Mouse (Mus musculus) erythroid progenitor cell, adult 5-6 weeks (primary cell): ENCODE measurements around the gene Pianp. TPM values are rescaled to one million over a fixed set of nuclear protein-coding genes. Genes with fewer than 3 reads are reported as not detected.

Experiments used
- total RNA-seq, 2 experiments: library from RNA; stranded (forward) in 1 of 2; stranded (reverse) in 1 of 2; fragments of 150-400 nt in 1 of 2; fragments of 186-747, 209-891 nt in 1 of 2; gene quantifications; 2 replicates each; pipeline versions ENCODE4 v1.2.3 to v1.2.4; 2015 to 2017; ENCODE audit warnings: low replicate concordance in 2 of 2

Pianp gene
- total RNA-seq, 2 experiments from 2014 or later: not detected

Other genes with a start within 250 kb of the Pianp start
- gene Gm45234, start 240.7 kb upstream of the Pianp start, total RNA-seq (2015; ENCODE audit: low replicate concordance): not detected in 2 replicates
- gene Gm45234, start 240.7 kb upstream of the Pianp start, total RNA-seq (2017; ENCODE audit: low replicate concordance): not detected in 2 replicates
- gene Atn1, start 240.2 kb upstream of the Pianp start, total RNA-seq (2015; ENCODE audit: low replicate concordance): 9.4 and 13.8 TPM in 2 replicates
- 0.15 and 0.51 TPM in 2 replicates for gene Atn1, start 240.2 kb upstream of the Pianp start, total RNA-seq (2017; ENCODE audit: low replicate concordance)
- not detected in 2 replicates for gene Eno2, start 227.0 kb upstream of the Pianp start, total RNA-seq (2015; ENCODE audit: low replicate concordance)
- not detected in 2 replicates for gene Eno2, start 227.0 kb upstream of the Pianp start, total RNA-seq (2017; ENCODE audit: low replicate concordance)
- gene Lrrc23, start 217.0 kb upstream of the Pianp start, total RNA-seq (2015; ENCODE audit: low replicate concordance): not detected in 2 replicates
- not detected in 2 replicates for gene Lrrc23, start 217.0 kb upstream of the Pianp start, total RNA-seq (2017; ENCODE audit: low replicate concordance)
- gene Spsb2, start 188.0 kb upstream of the Pianp start, total RNA-seq (2015; ENCODE audit: low replicate concordance): 3.4 and 9.7 TPM in 2 replicates
- 7.6 and 8.2 TPM in 2 replicates for gene Spsb2, start 188.0 kb upstream of the Pianp start, total RNA-seq (2017; ENCODE audit: low replicate concordance)
- 19.1 and 64.1 TPM in 2 replicates for gene Tpi1, start 182.4 kb upstream of the Pianp start, total RNA-seq (2015; ENCODE audit: low replicate concordance)
- gene Tpi1, start 182.4 kb upstream of the Pianp start, total RNA-seq (2017; ENCODE audit: low replicate concordance): 17.7 and 17.9 TPM in 2 replicates
- gene Usp5, start 167.2 kb upstream of the Pianp start, total RNA-seq (2015; ENCODE audit: low replicate concordance): 35.6 and 60.5 TPM in 2 replicates
- 41.2 and 53.1 TPM in 2 replicates for gene Usp5, start 167.2 kb upstream of the Pianp start, total RNA-seq (2017; ENCODE audit: low replicate concordance)
- gene Cdca3, start 167.1 kb upstream of the Pianp start, total RNA-seq (2015; ENCODE audit: low replicate concordance): 529 and 565 TPM in 2 replicates
- 409 and 459 TPM in 2 replicates for gene Cdca3, start 167.1 kb upstream of the Pianp start, total RNA-seq (2017; ENCODE audit: low replicate concordance)
- not detected in 2 replicates for gene Gnb3, start 156.4 kb upstream of the Pianp start, total RNA-seq (2015; ENCODE audit: low replicate concordance)
- gene Gnb3, start 156.4 kb upstream of the Pianp start, total RNA-seq (2017; ENCODE audit: low replicate concordance): not detected in 2 replicates
- gene P3h3, start 138.9 kb upstream of the Pianp start, total RNA-seq (2015; ENCODE audit: low replicate concordance): 1.1 and 2.5 TPM in 2 replicates
- gene P3h3, start 138.9 kb upstream of the Pianp start, total RNA-seq (2017; ENCODE audit: low replicate concordance): 0.83 and 3.0 TPM in 2 replicates
- gene Gpr162, start 132.7 kb upstream of the Pianp start, total RNA-seq (2015; ENCODE audit: low replicate concordance): not detected in 2 replicates
- not detected in 2 replicates for gene Gpr162, start 132.7 kb upstream of the Pianp start, total RNA-seq (2017; ENCODE audit: low replicate concordance)
- 4.3 and 12.2 TPM in 2 replicates for gene Cd4, start 108.5 kb upstream of the Pianp start, total RNA-seq (2015; ENCODE audit: low replicate concordance)
- gene Cd4, start 108.5 kb upstream of the Pianp start, total RNA-seq (2017; ENCODE audit: low replicate concordance): 5.0 and 6.8 TPM in 2 replicates
- gene Lag3, start 85.0 kb upstream of the Pianp start, total RNA-seq (2015; ENCODE audit: low replicate concordance): 1.8 TPM in 1 of 2 replicates, not detected in the other
- gene Lag3, start 85.0 kb upstream of the Pianp start, total RNA-seq (2017; ENCODE audit: low replicate concordance): 0.90 TPM in 1 of 2 replicates, not detected in the other
- gene Ptms, start 76.6 kb upstream of the Pianp start, total RNA-seq (2015; ENCODE audit: low replicate concordance): 15.5 and 20.5 TPM in 2 replicates
- gene Ptms, start 76.6 kb upstream of the Pianp start, total RNA-seq (2017; ENCODE audit: low replicate concordance): 7.9 and 18.6 TPM in 2 replicates
- 44.0 and 45.3 TPM in 2 replicates for gene Mlf2, start 65.3 kb upstream of the Pianp start, total RNA-seq (2015; ENCODE audit: low replicate concordance)
- 18.5 and 42.2 TPM in 2 replicates for gene Mlf2, start 65.3 kb upstream of the Pianp start, total RNA-seq (2017; ENCODE audit: low replicate concordance)
- gene Cops7a, start 31.2 kb upstream of the Pianp start, total RNA-seq (2015; ENCODE audit: low replicate concordance): 14.3 and 17.3 TPM in 2 replicates
- gene Cops7a, start 31.2 kb upstream of the Pianp start, total RNA-seq (2017; ENCODE audit: low replicate concordance): 4.1 and 4.9 TPM in 2 replicates
- gene Zfp384, start 12.5 kb downstream of the Pianp start, total RNA-seq (2015; ENCODE audit: low replicate concordance): 49.4 and 54.1 TPM in 2 replicates
- 25.8 and 41.2 TPM in 2 replicates for gene Zfp384, start 12.5 kb downstream of the Pianp start, total RNA-seq (2017; ENCODE audit: low replicate concordance)
- 5.0 and 5.4 TPM in 2 replicates for gene Ing4, start 43.1 kb downstream of the Pianp start, total RNA-seq (2015; ENCODE audit: low replicate concordance)
- 59.6 and 60.0 TPM in 2 replicates for gene Ing4, start 43.1 kb downstream of the Pianp start, total RNA-seq (2017; ENCODE audit: low replicate concordance)
- 4.3 and 9.6 TPM in 2 replicates for gene Acrbp, start 53.0 kb downstream of the Pianp start, total RNA-seq (2015; ENCODE audit: low replicate concordance)
- gene Acrbp, start 53.0 kb downstream of the Pianp start, total RNA-seq (2017; ENCODE audit: low replicate concordance): 0.68 and 9.4 TPM in 2 replicates
- gene Lpar5, start 71.2 kb downstream of the Pianp start, total RNA-seq (2015; ENCODE audit: low replicate concordance): 3.6 and 10.9 TPM in 2 replicates
- gene Lpar5, start 71.2 kb downstream of the Pianp start, total RNA-seq (2017; ENCODE audit: low replicate concordance): not detected in 2 replicates
- gene Chd4, start 99.3 kb downstream of the Pianp start, total RNA-seq (2015; ENCODE audit: low replicate concordance): 49.0 and 64.2 TPM in 2 replicates
- 176 and 220 TPM in 2 replicates for gene Chd4, start 99.3 kb downstream of the Pianp start, total RNA-seq (2017; ENCODE audit: low replicate concordance)
- gene Nop2, start 135.2 kb downstream of the Pianp start, total RNA-seq (2015; ENCODE audit: low replicate concordance): 6.7 and 17.3 TPM in 2 replicates
- gene Nop2, start 135.2 kb downstream of the Pianp start, total RNA-seq (2017; ENCODE audit: low replicate concordance): 5.7 and 8.9 TPM in 2 replicates
- gene Iffo1, start 148.5 kb downstream of the Pianp start, total RNA-seq (2015; ENCODE audit: low replicate concordance): 5.9 and 11.5 TPM in 2 replicates
- 9.7 and 15.7 TPM in 2 replicates for gene Iffo1, start 148.5 kb downstream of the Pianp start, total RNA-seq (2017; ENCODE audit: low replicate concordance)
- 683 and 752 TPM in 2 replicates for gene Gapdh, start 169.8 kb downstream of the Pianp start, total RNA-seq (2015; ENCODE audit: low replicate concordance)
- 153 and 228 TPM in 2 replicates for gene Gapdh, start 169.8 kb downstream of the Pianp start, total RNA-seq (2017; ENCODE audit: low replicate concordance)
- gene Ncapd2, start 195.0 kb downstream of the Pianp start, total RNA-seq (2015; ENCODE audit: low replicate concordance): 953 and 1,019 TPM in 2 replicates
- 924 and 1,011 TPM in 2 replicates for gene Ncapd2, start 195.0 kb downstream of the Pianp start, total RNA-seq (2017; ENCODE audit: low replicate concordance)
- 63.3 and 85.8 TPM in 2 replicates for gene Mrpl51, start 195.1 kb downstream of the Pianp start, total RNA-seq (2015; ENCODE audit: low replicate concordance)
- 64.1 and 65.3 TPM in 2 replicates for gene Mrpl51, start 195.1 kb downstream of the Pianp start, total RNA-seq (2017; ENCODE audit: low replicate concordance)
- 4.7 and 6.7 TPM in 2 replicates for gene Vamp1, start 218.9 kb downstream of the Pianp start, total RNA-seq (2015; ENCODE audit: low replicate concordance)
- gene Vamp1, start 218.9 kb downstream of the Pianp start, total RNA-seq (2017; ENCODE audit: low replicate concordance): 2.0 and 10.0 TPM in 2 replicates
- 0.84 and 1.8 TPM in 2 replicates for gene Tapbpl, start 235.2 kb downstream of the Pianp start, total RNA-seq (2015; ENCODE audit: low replicate concordance)
- 6.7 and 6.8 TPM in 2 replicates for gene Tapbpl, start 235.2 kb downstream of the Pianp start, total RNA-seq (2017; ENCODE audit: low replicate concordance)
- 5.0 and 7.5 TPM in 2 replicates for gene Cd27, start 240.3 kb downstream of the Pianp start, total RNA-seq (2015; ENCODE audit: low replicate concordance)
- gene Cd27, start 240.3 kb downstream of the Pianp start, total RNA-seq (2017; ENCODE audit: low replicate concordance): 0.51 and 1.2 TPM in 2 replicates